Mouse (Mus musculus): ENCODE results near the gene Fxr2.
A peak's percentile ranks its signal among the peaks of the same experiment; 100 is the strongest.

The Fxr2 gene

GRCm38 (mm10) chr11:69632284-69633089 is at the start of gene Fxr2:
TSS of gene Fxr2 (plus strand) at chr11:69632990.
- DNase-seq: peak; percentile 100

- no peak for DNase-seq
Measured at GRCm38 (mm10) chr11:69584008-69584407, 48.8 kb upstream of the Fxr2 start.

GRCm38 (mm10) chr11:69584937-69585336 is 47.9 kb upstream of the Fxr2 start:
- DNase-seq: no peak

- DNase-seq: no peak
Measured at GRCm38 (mm10) chr11:69585718-69586325, 47.0 kb upstream of the Fxr2 start.

GRCm38 (mm10) chr11:69589207-69589834 is 43.5 kb upstream of the Fxr2 start:
- peak; percentile 16 for DNase-seq

GRCm38 (mm10) chr11:69590622-69591021 is 42.2 kb upstream of the Fxr2 start:
- DNase-seq: no peak

GRCm38 (mm10) chr11:69591424-69591823 is 41.4 kb upstream of the Fxr2 start:
- no peak for DNase-seq

- peak; percentile 72 for DNase-seq
Measured at GRCm38 (mm10) chr11:69591899-69592637, 40.7 kb upstream of the Fxr2 start.

GRCm38 (mm10) chr11:69592799-69593198 is 40.0 kb upstream of the Fxr2 start:
- no peak for DNase-seq

GRCm38 (mm10) chr11:69594853-69595252 is 37.9 kb upstream of the Fxr2 start:
- no peak for DNase-seq

GRCm38 (mm10) chr11:69599436-69599835 is 33.4 kb upstream of the Fxr2 start:
- no peak for DNase-seq

- peak; percentile 76 for DNase-seq
Measured at GRCm38 (mm10) chr11:69600098-69600497, 32.7 kb upstream of the Fxr2 start.

GRCm38 (mm10) chr11:69601768-69602167 is 31.0 kb upstream of the Fxr2 start:
- DNase-seq: no peak

- DNase-seq: no peak
Measured at GRCm38 (mm10) chr11:69603516-69603915, 29.3 kb upstream of the Fxr2 start.

- no peak for DNase-seq
Measured at GRCm38 (mm10) chr11:69604347-69604746, 28.4 kb upstream of the Fxr2 start.

- peak; percentile 92 for DNase-seq
Measured at GRCm38 (mm10) chr11:69604795-69605664, 27.8 kb upstream of the Fxr2 start.

- peak; percentile 95 for DNase-seq
Measured at GRCm38 (mm10) chr11:69605726-69606490, 26.9 kb upstream of the Fxr2 start, which contains the start of gene Atp1b2. TSS of gene Atp1b2 (minus strand) at chr11:69605942.

GRCm38 (mm10) chr11:69606491-69606795 is 26.3 kb upstream of the Fxr2 start:
- DNase-seq: peak; percentile 73

GRCm38 (mm10) chr11:69606832-69607231 is 26.0 kb upstream of the Fxr2 start:
- no peak for DNase-seq

- DNase-seq: no peak
Measured at GRCm38 (mm10) chr11:69608525-69608924, 24.3 kb upstream of the Fxr2 start.

- no peak for DNase-seq
Measured at GRCm38 (mm10) chr11:69609416-69609815, 23.4 kb upstream of the Fxr2 start.

All from cerebellum, adult 9-11 months (tissue).